Mouse (Mus musculus): ENCODE measurements at regions not wholly inside any gene's neighbourhood (a gene's known extent, or its start where the extent isn't known, plus 50 kb on each side); places are given as distances from the start of the nearest gene placed in this dataset.
A peak's percentile ranks its signal among the peaks of the same experiment; 100 is the strongest.

DNA sequence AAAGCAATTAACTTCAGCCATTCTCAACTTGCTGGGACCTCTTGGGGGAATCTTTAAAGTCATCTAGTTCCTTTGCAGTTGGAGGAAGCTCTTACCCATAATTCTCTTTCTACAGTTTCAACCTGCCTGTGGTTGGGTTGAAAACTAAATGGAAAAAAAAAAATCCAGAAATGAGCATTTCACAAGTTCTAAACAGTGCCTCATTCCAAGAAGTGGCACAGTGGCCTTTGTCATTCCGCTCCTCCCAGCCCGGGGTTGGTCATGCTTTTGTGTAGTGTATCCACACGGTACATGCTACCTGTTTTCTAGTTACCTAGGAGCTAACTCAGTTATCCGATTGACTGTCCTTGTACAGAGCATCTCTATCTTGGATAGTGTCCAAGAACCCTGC is 90.8 kb upstream of the Gpr12 start:
- 76% methylated on average over 4 of the region's 4 CpGs for WGBS
- no peak for DNase-seq (ENCODE audit: low spot score)
- Histone ChIP-seq H3K4me1 (replicated peaks; ENCODE audit: control insufficient read depth, insufficient read depth, low read length) (peaks cover 6% of the 10 kb centered on the region; the same call in 1 of the 2 replicates), H3K27me3 (ENCODE audit: control insufficient read depth, insufficient read depth, low read length) (no peaks in the 10 kb centered on the region; the same call in 1 of the 2 replicates), H3K36me3 (replicated peaks; ENCODE audit: control insufficient read depth, insufficient read depth) (no peaks in the 10 kb centered on the region), H3K4me3 (replicated peaks; ENCODE audit: low read length) (no peak overlapping the region), H3K9ac (no peak overlapping the region), H3K9me3 (ENCODE audit: control insufficient read depth, low read length) (no peaks in the 10 kb centered on the region), H3K4me2 (replicated peaks) (no peak overlapping the region), H3K27ac (no peak overlapping the region)
- ATAC-seq (ENCODE audit: low FRiP score), result no peak

DNA sequence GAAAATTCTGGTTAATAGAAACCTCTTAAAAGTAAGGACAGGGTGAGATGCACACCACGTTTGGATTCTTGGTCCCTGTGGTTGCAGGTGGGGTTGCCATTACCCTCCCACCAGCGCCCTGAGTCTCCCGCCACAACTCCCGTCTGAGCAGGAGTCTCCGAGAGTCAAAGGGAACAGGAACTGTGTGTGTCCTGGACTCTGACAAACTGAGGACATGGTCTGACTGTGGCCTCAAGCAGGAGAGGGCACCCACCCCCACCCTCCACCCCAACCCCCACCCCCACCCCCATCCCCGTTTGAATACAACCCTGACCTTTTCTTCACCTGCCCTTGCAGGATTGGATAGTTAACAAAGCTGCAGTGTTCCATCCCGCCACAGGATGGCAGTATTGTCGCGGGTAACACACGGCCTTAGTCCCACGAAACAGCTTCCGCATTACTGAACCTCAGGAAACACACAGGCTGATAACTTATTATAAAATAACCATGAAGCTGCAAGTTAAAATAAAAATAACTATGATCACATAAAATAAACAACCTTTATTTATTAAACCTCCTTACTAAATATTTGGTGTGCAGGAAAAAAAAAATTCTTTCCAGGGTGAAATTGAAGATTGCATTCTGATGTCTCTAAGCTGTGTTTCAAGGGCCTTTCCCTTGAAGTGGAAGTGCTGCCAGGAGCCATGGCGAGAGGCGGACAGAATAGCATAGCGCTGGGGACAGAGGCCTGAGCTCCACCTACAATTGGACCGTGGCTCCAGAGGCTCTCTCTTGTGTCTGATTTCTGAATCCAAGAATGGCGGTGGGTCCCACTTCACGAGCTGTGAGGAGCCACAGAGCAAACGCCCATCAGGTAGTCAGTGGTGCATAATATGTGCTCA is 90.2 kb upstream of the Gpr12 start:
- Histone ChIP-seq H3K27me3 (ENCODE audit: control insufficient read depth, insufficient read depth, low read length) (no peaks in the 10 kb centered on the region; the same call in 1 of the 2 replicates), H3K4me1 (replicated peaks; ENCODE audit: control insufficient read depth, insufficient read depth, low read length) (0 out of 2 replicates have a peak, but pooled peaks cover 3% of the 10 kb centered on the region), H3K27ac (no peak overlapping the region), H3K36me3 (replicated peaks; ENCODE audit: control insufficient read depth, insufficient read depth) (no peaks in the 10 kb centered on the region), H3K4me2 (replicated peaks) (no peak overlapping the region), H3K4me3 (replicated peaks; ENCODE audit: low read length) (no peak overlapping the region), H3K9me3 (ENCODE audit: control insufficient read depth, low read length) (no peaks in the 10 kb centered on the region), H3K9ac (no peak overlapping the region)
- WGBS, result 19% methylated on average over 19 of the region's 19 CpGs
- peak; percentile 86 for DNase-seq (ENCODE audit: low spot score)
- ATAC-seq (ENCODE audit: low FRiP score), result peak; percentile 61

DNA sequence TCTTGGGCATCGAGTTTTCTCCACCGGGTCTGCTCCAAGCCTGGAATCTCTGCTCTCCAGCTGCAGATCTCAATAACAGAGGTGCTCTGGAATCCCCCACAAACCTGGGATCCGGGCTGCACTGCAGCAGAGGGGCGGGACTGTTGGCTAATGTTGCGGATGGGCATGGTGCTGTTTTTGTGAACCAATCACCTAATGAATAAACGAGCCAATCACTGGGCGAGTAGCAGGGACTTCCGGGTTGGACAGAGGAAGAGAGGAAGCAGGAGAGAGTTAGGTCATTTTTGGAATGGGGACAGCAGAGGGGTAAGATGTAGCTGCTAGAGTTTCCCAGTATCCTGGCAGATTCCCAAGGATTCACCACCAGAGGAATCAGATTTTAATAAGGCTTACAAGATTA is 76.7 kb upstream of the Gpr12 start:
- Histone ChIP-seq H3K27ac (no peak overlapping the region), H3K27me3 (ENCODE audit: control insufficient read depth, insufficient read depth, low read length) (no peaks in the 10 kb centered on the region), H3K9ac (no peak overlapping the region), H3K4me2 (replicated peaks) (no peak overlapping the region), H3K4me1 (replicated peaks; ENCODE audit: control insufficient read depth, insufficient read depth, low read length) (no peaks in the 10 kb centered on the region), H3K9me3 (ENCODE audit: control insufficient read depth, low read length) (no peaks in the 10 kb centered on the region), H3K36me3 (replicated peaks; ENCODE audit: control insufficient read depth, insufficient read depth) (no peaks in the 10 kb centered on the region), H3K4me3 (replicated peaks; ENCODE audit: low read length) (no peak overlapping the region)
- WGBS, result 82% methylated on average over 8 of the region's 8 CpGs
- no peak for ATAC-seq (ENCODE audit: low FRiP score)
- no peak for DNase-seq (ENCODE audit: low spot score)

DNA sequence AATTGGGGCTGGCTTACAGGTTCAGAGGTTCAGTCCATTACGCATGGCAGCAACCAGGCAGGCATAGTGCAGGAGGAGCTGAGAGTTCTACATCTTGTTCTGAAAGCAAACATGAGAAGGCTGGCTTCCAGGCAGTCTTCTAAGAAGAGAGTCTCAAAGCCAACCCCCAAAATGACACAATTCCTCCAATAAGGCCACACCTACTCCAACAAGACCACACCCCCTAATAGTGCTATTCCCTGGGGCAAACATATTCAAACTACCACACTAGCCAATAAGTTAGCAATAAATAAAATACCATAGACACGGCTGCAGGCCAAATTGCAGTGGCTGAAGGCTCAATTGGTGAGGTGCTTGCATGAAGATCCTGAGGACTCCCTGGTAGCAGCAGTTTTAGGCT is 72.2 kb upstream of the Gpr12 start:
- H3K4me1 ChIP-seq (replicated peaks; ENCODE audit: control insufficient read depth, insufficient read depth, low read length), result no peaks in the 10 kb centered on the region
- no peaks in the 10 kb centered on the region for H3K9me3 ChIP-seq (ENCODE audit: control insufficient read depth, low read length)
- no peak overlapping the region for H3K9ac ChIP-seq
- WGBS, result 88% methylated on average over 2 of the region's 2 CpGs
- H3K4me2 ChIP-seq (replicated peaks), result no peak overlapping the region
- no peak for DNase-seq (ENCODE audit: low spot score)
- H3K27me3 ChIP-seq (ENCODE audit: control insufficient read depth, insufficient read depth, low read length), result 0 out of 2 replicates have a peak, but pooled peaks cover 4% of the 10 kb centered on the region
- H3K4me3 ChIP-seq (replicated peaks; ENCODE audit: low read length), result no peak overlapping the region
- ATAC-seq (ENCODE audit: low FRiP score), result no peak
- H3K36me3 ChIP-seq (replicated peaks; ENCODE audit: control insufficient read depth, insufficient read depth), result no peaks in the 10 kb centered on the region
- no peak overlapping the region for H3K27ac ChIP-seq

DNA sequence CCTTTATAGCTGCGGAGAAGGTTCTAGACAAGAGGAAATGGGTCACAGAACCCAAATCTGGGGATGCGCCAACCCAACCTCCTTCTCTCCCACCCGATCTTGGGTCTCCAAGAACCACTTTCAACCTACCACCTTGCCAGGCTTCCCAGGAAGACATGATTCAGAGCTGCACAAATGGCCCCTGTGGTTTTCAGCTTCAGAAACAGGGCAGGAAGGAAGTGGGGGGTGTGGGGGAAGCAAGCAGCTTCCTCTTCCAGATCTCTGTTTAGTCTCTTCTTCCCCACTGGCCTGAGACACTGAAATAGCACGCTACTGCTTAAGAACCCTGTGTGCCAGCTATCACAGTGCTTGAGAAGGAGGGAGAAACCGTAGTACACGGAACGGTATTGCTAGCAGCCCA is 70.4 kb upstream of the Gpr12 start:
- H3K9ac ChIP-seq, result no peak overlapping the region
- 0 out of 2 replicates have a peak, but pooled peaks cover 4% of the 10 kb centered on the region for H3K27me3 ChIP-seq (ENCODE audit: control insufficient read depth, insufficient read depth, low read length)
- 81% methylated on average over 7 of the region's 7 CpGs for WGBS
- no peak overlapping the region for H3K4me3 ChIP-seq (replicated peaks; ENCODE audit: low read length)
- ATAC-seq (ENCODE audit: low FRiP score), result no peak
- DNase-seq (ENCODE audit: low spot score), result no peak
- no peak overlapping the region for H3K4me2 ChIP-seq (replicated peaks)
- no peaks in the 10 kb centered on the region for H3K4me1 ChIP-seq (replicated peaks; ENCODE audit: control insufficient read depth, insufficient read depth, low read length)
- no peaks in the 10 kb centered on the region for H3K9me3 ChIP-seq (ENCODE audit: control insufficient read depth, low read length)
- no peaks in the 10 kb centered on the region for H3K36me3 ChIP-seq (replicated peaks; ENCODE audit: control insufficient read depth, insufficient read depth)
- H3K27ac ChIP-seq, result no peak overlapping the region

DNA sequence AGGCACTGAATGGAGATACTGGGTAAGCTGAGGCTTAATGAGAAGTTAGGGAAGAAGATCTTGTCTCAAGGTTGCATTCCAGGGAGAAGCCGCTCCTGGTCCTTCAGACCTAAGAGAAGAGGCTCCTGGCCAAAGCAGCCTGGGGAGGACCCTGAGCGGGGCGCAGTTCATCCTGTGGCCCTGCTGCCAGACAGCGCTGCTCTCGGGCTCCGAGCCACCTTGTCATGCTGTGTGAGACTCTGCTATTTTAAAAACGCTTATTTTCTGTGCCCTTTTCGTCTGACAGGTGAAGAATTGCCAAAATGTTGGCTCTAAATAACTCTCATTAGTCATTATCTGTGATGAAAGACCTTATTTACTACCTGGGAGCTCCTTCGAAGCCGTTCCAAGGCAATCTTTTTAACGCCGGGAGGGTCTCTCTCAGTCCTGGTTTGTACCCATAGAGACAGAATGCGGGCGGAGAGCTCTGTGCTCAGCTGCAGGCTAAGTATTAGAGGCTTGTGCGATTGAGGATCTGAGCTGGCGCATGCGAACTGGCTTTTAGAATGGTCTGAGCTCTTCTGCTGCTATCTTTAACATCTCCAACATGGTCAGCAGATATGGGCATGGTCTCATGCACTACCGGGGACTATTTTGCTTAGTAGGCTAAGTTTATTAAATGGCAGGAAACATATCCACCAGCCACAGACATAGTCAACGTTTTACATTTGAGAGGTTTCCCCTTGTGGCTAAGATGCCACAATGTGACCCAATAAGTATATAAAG is 68.8 kb upstream of the Gpr12 start:
- 74% methylated on average over 19 of the region's 19 CpGs for WGBS

DNA sequence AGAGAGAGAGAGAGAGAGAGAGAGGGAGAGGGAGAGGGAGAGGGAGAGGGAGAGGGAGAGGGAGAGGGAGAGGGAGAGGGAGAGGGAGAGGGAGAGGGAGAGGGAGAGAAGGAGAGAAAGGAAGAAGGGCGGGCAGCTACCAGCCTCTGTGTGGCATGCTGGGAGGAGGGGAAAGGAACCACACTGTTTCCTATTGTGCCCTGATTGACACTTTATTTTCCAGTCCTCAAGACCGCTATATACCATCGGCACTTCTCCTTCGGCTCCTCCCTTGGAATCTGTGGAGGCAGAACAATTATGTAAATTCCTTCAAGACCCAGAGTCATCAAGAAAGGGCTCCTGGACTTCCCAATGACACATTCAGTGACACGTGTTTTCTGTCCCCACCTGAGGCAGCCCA is 67.8 kb upstream of the Gpr12 start:
- H3K4me1 ChIP-seq (replicated peaks; ENCODE audit: control insufficient read depth, insufficient read depth, low read length), result no peaks in the 10 kb centered on the region
- 5% methylated on average over 4 of the region's 5 CpGs for WGBS
- H3K9me3 ChIP-seq (ENCODE audit: control insufficient read depth, low read length), result no peaks in the 10 kb centered on the region
- no peak overlapping the region for H3K9ac ChIP-seq
- no peaks in the 10 kb centered on the region for H3K36me3 ChIP-seq (replicated peaks; ENCODE audit: control insufficient read depth, insufficient read depth)
- 0 out of 2 replicates have a peak, but pooled peaks cover 4% of the 10 kb centered on the region for H3K27me3 ChIP-seq (ENCODE audit: control insufficient read depth, insufficient read depth, low read length)
- no peak for DNase-seq (ENCODE audit: low spot score)
- H3K4me3 ChIP-seq (replicated peaks; ENCODE audit: low read length), result no peak overlapping the region
- ATAC-seq (ENCODE audit: low FRiP score), result no peak
- no peak overlapping the region for H3K27ac ChIP-seq
- H3K4me2 ChIP-seq (replicated peaks), result no peak overlapping the region

More for the DNA sequence above, 68.8 kb upstream of the Gpr12 start:
- Histone ChIP-seq H3K36me3 (replicated peaks; ENCODE audit: control insufficient read depth, insufficient read depth) (no peaks in the 10 kb centered on the region), H3K9me3 (ENCODE audit: control insufficient read depth, low read length) (no peaks in the 10 kb centered on the region), H3K4me1 (replicated peaks; ENCODE audit: control insufficient read depth, insufficient read depth, low read length) (no peaks in the 10 kb centered on the region), H3K4me3 (replicated peaks; ENCODE audit: low read length) (no peak overlapping the region), H3K4me2 (replicated peaks) (no peak overlapping the region), H3K27ac (no peak overlapping the region), H3K27me3 (ENCODE audit: control insufficient read depth, insufficient read depth, low read length) (0 out of 2 replicates have a peak, but pooled peaks cover 4% of the 10 kb centered on the region), H3K9ac (no peak overlapping the region)
- ATAC-seq (ENCODE audit: low FRiP score) (no peak), DNase-seq (ENCODE audit: low spot score) (no peak)

DNA sequence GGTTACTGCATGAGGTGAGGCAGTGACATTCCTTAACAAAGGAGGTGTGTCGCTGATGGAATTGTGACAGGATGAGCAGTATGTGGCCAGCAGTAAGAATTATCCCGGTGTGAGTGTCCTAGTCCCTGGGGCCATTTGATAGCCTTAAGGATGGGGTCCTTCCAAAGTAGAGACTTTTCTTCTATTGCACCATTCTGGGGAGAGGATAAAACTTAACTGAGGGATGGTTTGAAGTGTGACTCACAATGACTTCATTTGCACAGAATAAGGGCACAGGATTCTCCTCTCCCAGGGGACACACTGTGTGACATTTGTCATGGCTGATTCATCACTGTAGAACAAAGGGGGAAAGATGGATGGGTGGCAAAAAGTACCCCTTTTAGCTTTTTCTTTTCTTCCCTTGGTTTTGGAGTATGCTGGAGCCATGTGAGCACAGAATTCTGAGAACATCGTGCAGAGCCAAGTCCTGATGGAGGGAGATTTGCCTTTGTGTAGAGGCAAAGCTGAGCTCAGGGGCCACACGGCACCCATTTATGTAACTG is 63.6 kb upstream of the Gpr12 start:
- no peak overlapping the region for H3K4me3 ChIP-seq (replicated peaks; ENCODE audit: low read length)
- no peak for DNase-seq (ENCODE audit: low spot score)
- 0 out of 2 replicates have a peak, but pooled peaks cover 2% of the 10 kb centered on the region for H3K27me3 ChIP-seq (ENCODE audit: control insufficient read depth, insufficient read depth, low read length)
- no peak overlapping the region for H3K9ac ChIP-seq
- no peaks in the 10 kb centered on the region for H3K9me3 ChIP-seq (ENCODE audit: control insufficient read depth, low read length)
- ATAC-seq (ENCODE audit: low FRiP score), result no peak
- no peaks in the 10 kb centered on the region for H3K4me1 ChIP-seq (replicated peaks; ENCODE audit: control insufficient read depth, insufficient read depth, low read length)
- no peak overlapping the region for H3K4me2 ChIP-seq (replicated peaks)
- H3K36me3 ChIP-seq (replicated peaks; ENCODE audit: control insufficient read depth, insufficient read depth), result no peaks in the 10 kb centered on the region
- H3K27ac ChIP-seq, result no peak overlapping the region
- 51% methylated on average over 4 of the region's 4 CpGs for WGBS
